Mouse (Mus musculus) T-cell, adult 2 months (primary cell): Measurements from ENCODE around the gene Baiap2l2.
A peak's percentile ranks its signal among the peaks of the same experiment; 100 is the strongest.

ENCODE experiments used
- DNase-seq: peaks from one replicate; pipeline ENCODE4 v3.0.0; 2022; ENCODE audit warnings: low spot score

Baiap2l2 gene

DNA sequence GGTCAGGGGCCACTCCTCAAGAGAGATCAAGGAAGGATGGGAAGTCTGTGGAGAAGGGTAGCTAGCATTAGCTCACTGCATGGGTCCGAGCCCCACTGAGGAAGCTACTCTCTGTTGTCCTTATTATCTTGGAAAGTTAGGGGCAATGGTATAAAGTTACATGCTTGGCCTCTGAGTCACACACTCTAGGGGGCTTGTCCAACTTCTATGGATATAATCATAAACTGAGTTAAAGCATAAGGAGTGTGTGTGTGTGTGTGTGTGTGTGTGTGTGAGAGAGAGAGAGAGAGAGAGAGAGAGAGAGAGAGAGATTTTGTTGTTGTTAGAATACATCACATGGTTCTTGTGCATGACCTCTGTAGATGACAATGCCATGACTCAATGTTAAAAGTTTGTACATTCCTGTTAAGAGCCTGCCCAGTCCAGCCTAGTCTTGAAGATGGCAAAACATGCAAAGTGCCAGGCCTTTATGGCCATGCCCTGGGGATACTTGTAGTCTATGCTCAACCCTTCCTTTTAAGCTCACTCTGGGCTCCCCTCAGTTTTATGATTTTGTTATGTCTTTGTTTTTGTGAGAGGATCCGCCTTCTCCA lies 14.3 kb upstream of the Baiap2l2 start:
- no peak for DNase-seq

GRCm38 (mm10) chr15:79298553-79298952 lies 13.2 kb upstream of the Baiap2l2 start:
- DNase-seq: no peak

DNA sequence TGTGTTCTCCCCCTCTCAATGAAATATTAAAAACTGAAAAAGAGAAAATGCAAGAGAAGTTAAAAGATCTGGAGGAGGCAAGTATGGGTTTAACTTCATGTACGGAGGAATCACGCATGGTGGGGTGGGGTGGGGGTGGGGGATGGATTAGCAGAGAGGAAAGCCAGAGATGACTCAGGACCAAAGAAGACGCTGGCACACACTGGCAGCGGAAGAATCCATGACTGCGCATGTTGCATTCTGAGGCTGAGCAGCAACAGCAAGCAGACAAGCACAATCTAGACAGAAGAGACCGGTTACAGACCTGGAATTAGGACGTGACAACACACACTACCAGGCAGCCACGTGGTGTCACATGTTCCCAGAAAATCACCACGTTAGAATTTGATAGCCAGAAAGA lies 7.4 kb upstream of the Baiap2l2 start:
- no peak for DNase-seq

GRCm38 (mm10) chr15:79290340-79290739 lies 5.0 kb upstream of the Baiap2l2 start:
- no peak for DNase-seq

- DNase-seq: no peak
Measured at GRCm38 (mm10) chr15:79289441-79289840, 4.1 kb upstream of the Baiap2l2 start.

GRCm38 (mm10) chr15:79288387-79288786 lies 3.0 kb upstream of the Baiap2l2 start:
- no peak for DNase-seq

- DNase-seq: no peak
Measured at GRCm38 (mm10) chr15:79287091-79287490, 1.8 kb upstream of the Baiap2l2 start.

GRCm38 (mm10) chr15:79286141-79286540 lies 804 bp upstream of the Baiap2l2 start:
- no peak for DNase-seq

- DNase-seq: no peak
Measured at GRCm38 (mm10) chr15:79283371-79283770, 2.0 kb downstream of the Baiap2l2 start.

- DNase-seq: no peak
Measured at GRCm38 (mm10) chr15:79282434-79282833, 2.9 kb downstream of the Baiap2l2 start.

DNA sequence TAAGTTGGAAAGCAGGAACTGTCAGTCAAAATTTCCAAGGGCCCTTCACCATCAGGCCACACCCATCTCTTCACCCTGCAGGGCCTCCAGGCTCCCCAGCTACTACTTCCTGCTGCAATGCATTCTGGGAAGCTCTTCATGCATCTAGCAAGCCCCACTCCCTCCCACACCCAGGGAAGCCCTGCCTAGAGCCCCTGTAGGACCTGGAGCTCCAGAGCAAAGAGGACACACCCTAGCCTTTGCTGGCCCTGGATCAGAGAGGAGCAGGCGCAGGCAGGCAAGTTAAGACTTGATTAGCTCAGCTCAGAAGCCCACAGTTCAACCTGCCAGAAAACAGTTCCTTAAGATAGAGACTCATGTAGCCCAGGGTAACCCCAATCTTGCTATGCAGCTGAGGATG lies 3.9 kb downstream of the Baiap2l2 start:
- peak; percentile 56 for DNase-seq

GRCm38 (mm10) chr15:79280850-79281249 lies 4.5 kb downstream of the Baiap2l2 start:
- DNase-seq: no peak

DNA sequence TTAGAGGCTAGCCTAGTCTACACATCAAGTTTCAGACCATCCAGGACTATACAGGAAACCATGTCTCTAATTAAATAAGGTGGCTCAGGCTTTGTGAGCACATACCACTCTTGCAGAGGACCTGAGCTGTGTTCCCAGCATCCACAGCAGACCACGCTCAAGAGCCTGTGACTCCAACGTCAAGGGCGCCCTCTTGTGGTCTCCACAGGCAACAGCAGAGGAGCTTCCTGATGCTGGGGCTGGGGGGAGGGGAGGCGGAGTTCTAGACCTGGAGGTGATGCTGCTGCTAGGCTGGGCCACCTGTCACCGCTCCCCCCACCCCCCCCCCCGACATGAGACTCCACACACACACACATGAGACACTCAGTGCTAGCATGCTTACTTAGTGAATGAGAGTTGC lies 5.1 kb downstream of the Baiap2l2 start:
- DNase-seq: peak; percentile 48

GRCm38 (mm10) chr15:79277728-79278127 lies 7.6 kb downstream of the Baiap2l2 start:
- no peak for DNase-seq

- DNase-seq: no peak
Measured at GRCm38 (mm10) chr15:79273020-79273419, 12.3 kb downstream of the Baiap2l2 start.

GRCm38 (mm10) chr15:79271124-79271746 lies 14.1 kb downstream of the Baiap2l2 start:
- DNase-seq: peak; percentile 73

- peak; percentile 88 for DNase-seq
Measured at GRCm38 (mm10) chr15:79270317-79271123, 14.8 kb downstream of the Baiap2l2 start.

- no peak for DNase-seq
Measured at GRCm38 (mm10) chr15:79268521-79268920, 16.8 kb downstream of the Baiap2l2 start.

DNA sequence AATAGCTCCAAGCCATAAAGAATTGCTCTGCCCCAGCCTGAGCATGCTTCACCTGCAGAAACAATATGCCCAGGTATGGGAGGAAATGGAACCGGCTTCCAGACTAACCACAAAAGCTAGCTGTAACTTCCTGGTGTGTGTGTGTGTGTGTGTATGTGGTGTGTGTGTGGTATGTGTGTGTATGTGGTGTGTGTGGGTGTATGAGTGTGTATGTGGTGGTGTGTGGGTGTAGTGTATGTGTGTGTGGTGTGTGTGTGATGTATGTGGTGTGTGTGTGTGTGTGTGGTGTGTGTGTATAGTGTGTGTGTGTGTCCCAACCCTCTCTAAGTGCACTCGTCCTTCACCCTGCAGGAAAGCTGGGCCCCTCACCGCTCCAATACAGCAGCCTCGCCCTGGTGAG lies 20.0 kb downstream of the Baiap2l2 start:
- peak; percentile 32 for DNase-seq

DNA sequence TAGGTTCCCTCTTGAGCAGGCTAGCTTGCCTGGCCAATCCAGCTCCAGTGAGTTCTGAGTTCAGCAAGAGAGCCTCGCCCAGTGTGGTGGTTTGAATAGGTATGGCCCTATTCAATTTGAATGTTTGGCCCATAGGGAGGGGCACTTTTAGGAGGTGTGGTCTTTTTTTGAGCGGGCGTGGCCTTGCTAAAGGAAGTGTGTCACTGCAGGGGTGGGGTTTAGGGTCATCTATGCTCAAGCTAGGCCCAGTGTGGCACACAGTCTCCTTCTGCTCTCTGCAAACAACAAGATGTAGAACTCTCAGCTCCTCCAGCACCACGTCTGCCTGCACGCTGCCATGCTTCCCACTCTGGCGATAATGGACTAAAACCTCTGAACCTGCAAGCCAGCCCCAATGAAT lies 21.6 kb downstream of the Baiap2l2 start:
- DNase-seq: no peak

- no peak for DNase-seq
Measured at GRCm38 (mm10) chr15:79262786-79263309, 22.5 kb downstream of the Baiap2l2 start.

DNA sequence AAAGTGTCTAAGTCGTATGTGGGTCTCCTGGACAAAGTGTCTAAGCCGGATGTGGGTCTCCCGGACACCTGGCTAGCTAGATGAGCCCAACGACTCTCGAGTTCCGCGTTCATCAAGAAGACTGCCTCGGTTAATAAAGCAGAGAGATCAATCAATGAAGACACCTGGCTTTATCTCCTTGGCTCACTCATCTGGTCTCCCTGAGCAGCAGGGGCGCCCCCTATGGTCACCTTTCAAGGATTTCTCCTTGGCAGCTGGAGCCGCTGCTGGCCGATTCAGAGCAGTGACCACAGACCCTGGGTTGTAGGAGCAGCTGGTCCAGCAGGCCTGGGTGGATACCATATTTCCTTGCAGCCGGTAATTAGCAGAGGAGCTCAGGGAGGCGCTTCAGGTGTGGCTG lies 23.0 kb downstream of the Baiap2l2 start:
- DNase-seq: no peak

DNA sequence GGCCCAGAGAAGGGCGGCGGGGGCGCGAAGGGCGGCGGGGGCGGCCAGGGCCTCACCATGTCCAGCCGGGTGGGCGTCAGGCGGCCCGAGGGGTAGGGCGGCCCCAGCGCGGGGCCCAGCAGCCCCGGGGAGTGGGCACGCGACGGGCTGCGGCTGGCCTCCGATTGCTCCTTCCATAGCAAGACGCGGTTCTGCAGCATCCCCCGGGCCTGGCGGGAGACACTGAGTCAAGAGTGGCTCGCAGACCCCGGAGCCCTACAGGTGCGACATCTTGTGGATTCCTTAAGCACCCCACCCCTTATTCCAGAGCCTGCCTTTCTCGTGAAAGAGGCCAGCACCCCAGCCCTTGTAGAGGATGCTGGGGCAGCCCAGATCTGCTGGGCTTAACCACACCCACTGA lies 23.6 kb downstream of the Baiap2l2 start:
- DNase-seq: no peak
